Mouse (Mus musculus): ENCODE data around the gene Rai14.
A peak's percentile ranks its signal among the peaks of the same experiment; 100 is the strongest.

Rai14 gene

GRCm38 (mm10) chr15:10616001-10616400, 98.4 kb downstream of the Rai14 start:
- no peak for DNase-seq (ENCODE audit: low spot score in 2 of 2)

GRCm38 (mm10) chr15:10611040-10611439, 103.4 kb downstream of the Rai14 start:
- DNase-seq (ENCODE audit: low spot score in 2 of 2), result no peak

GRCm38 (mm10) chr15:10609107-10609506, 105.3 kb downstream of the Rai14 start:
- DNase-seq (ENCODE audit: low spot score in 2 of 2), result no peak

- no peak for DNase-seq (ENCODE audit: low spot score in 2 of 2)
Measured at GRCm38 (mm10) chr15:10608508-10609098, 105.8 kb downstream of the Rai14 start.

GRCm38 (mm10) chr15:10599413-10599812, 115.0 kb downstream of the Rai14 start:
- peak in 1 of 2 experiments; percentile 35 for DNase-seq (ENCODE audit: low spot score in 2 of 2)

GRCm38 (mm10) chr15:10598259-10599225, 115.9 kb downstream of the Rai14 start:
- no peak for DNase-seq (ENCODE audit: low spot score in 2 of 2)

- no peak for DNase-seq (ENCODE audit: low spot score in 2 of 2)
Measured at GRCm38 (mm10) chr15:10596871-10597270, 117.6 kb downstream of the Rai14 start.

GRCm38 (mm10) chr15:10595408-10595807, 119.0 kb downstream of the Rai14 start:
- no peak for DNase-seq (ENCODE audit: low spot score in 2 of 2)

- no peak for DNase-seq (ENCODE audit: low spot score in 2 of 2)
Measured at GRCm38 (mm10) chr15:10594910-10595309, 119.5 kb downstream of the Rai14 start.

- DNase-seq (ENCODE audit: low spot score in 2 of 2), result no peak
Measured at GRCm38 (mm10) chr15:10593094-10593493, 121.3 kb downstream of the Rai14 start.

GRCm38 (mm10) chr15:10586565-10586964, 127.9 kb downstream of the Rai14 start:
- no peak for DNase-seq (ENCODE audit: low spot score in 2 of 2)

GRCm38 (mm10) chr15:10584359-10585187, 129.9 kb downstream of the Rai14 start:
- no peak for DNase-seq (ENCODE audit: low spot score in 2 of 2)

GRCm38 (mm10) chr15:10583408-10583807, 131.0 kb downstream of the Rai14 start:
- DNase-seq (ENCODE audit: low spot score in 2 of 2), result peak; percentile 33 to 52

- no peak for DNase-seq (ENCODE audit: low spot score in 2 of 2)
Measured at GRCm38 (mm10) chr15:10579159-10579558, 135.3 kb downstream of the Rai14 start.

GRCm38 (mm10) chr15:10566486-10566885, 147.9 kb downstream of the Rai14 start:
- DNase-seq (ENCODE audit: low spot score in 2 of 2), result no peak

- no peak for DNase-seq (ENCODE audit: low spot score in 2 of 2)
Measured at GRCm38 (mm10) chr15:10564201-10564600, 150.2 kb downstream of the Rai14 start.

GRCm38 (mm10) chr15:10562281-10562680, 152.1 kb downstream of the Rai14 start:
- no peak for DNase-seq (ENCODE audit: low spot score in 2 of 2)

GRCm38 (mm10) chr15:10560005-10560404, 154.4 kb downstream of the Rai14 start:
- no peak for DNase-seq (ENCODE audit: low spot score in 2 of 2)

- DNase-seq (ENCODE audit: low spot score in 2 of 2), result no peak
Measured at GRCm38 (mm10) chr15:10558465-10558864, 156.0 kb downstream of the Rai14 start, which contains the start of gene Ttc23l. TSS of gene Ttc23l (minus strand) at chr15:10558668.

GRCm38 (mm10) chr15:10554336-10554735, 160.1 kb downstream of the Rai14 start:
- DNase-seq (ENCODE audit: low spot score in 2 of 2), result no peak

GRCm38 (mm10) chr15:10540271-10541088, 173.9 kb downstream of the Rai14 start:
- DNase-seq (ENCODE audit: low spot score in 2 of 2), result no peak
